Mouse (Mus musculus): ENCODE results near the gene Mogs.

GRCm38 (mm10) chr6:83095968-83096367 is 19.3 kb upstream of the Mogs start:
- TF ChIP-seq POLR2A (IDR thresholded peaks at IDR 0.05; ENCODE audit: borderline replicate concordance, insufficient read depth, low read length) (no peak), CTCF (IDR thresholded peaks at IDR 0.05; ENCODE audit: borderline replicate concordance, insufficient read depth, low read depth, low read length) (no peak)
